Mouse (Mus musculus): ENCODE measurements around the gene Sema4a. TPM values are rescaled to one million over a fixed set of nuclear protein-coding genes. Genes with fewer than 3 reads are reported as not detected.
A peak's percentile ranks its signal among the peaks of the same experiment; 100 is the strongest.

Gene Sema4a
- polyA plus RNA-seq, 1 experiment from 2014 or later = 13.6 TPM

- H3K4me3 ChIP-seq = no peak overlapping the region
- peaks cover 3% of the 10 kb centered on the region for H3K4me1 ChIP-seq
- no peak overlapping the region for H3K27ac ChIP-seq
- H3K9me3 ChIP-seq = no peaks in the 10 kb centered on the region
- H3K4me2 ChIP-seq (replicated peaks) = no peak overlapping the region
- H3K27me3 ChIP-seq (replicated peaks) = no peaks in the 10 kb centered on the region
- 83% methylated on average over 4 of the region's 4 CpGs for WGBS
- peaks cover 78% of the 10 kb centered on the region for H3K36me3 ChIP-seq
- no peak for ATAC-seq (ENCODE audit: low FRiP score, low read depth)
- no peak overlapping the region for H3K9ac ChIP-seq
These were observed 45.3 kb downstream of the Sema4a start for GRCm38 (mm10) chr3:88415668-88416067.

DNA sequence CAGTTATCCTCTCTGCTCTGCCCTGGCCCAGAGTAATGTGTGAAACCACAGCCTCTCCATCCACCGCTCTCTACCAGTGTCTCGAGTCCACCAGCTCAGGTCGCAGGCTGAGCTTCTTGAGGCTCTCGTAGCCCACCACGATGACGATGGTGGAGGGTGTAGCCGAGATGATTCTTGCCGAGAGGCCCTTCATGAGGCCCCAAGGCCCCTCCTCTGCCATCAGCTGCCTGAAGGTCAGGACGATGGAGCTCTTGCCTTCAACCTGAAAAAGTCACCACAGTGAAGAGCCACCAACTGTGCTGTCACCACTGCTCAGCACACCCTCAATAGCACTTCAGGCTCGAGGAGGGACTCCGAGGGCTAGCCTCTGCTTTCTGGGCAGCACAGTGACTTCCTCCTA lies 48.3 kb downstream of the Sema4a start:
- H3K4me1 ChIP-seq = peaks cover 15% of the 10 kb centered on the region
- no peak for ATAC-seq (ENCODE audit: low FRiP score, low read depth)
- no peak overlapping the region for H3K27ac ChIP-seq
- WGBS = 89% methylated on average over 11 of the region's 11 CpGs
- no peaks in the 10 kb centered on the region for H3K27me3 ChIP-seq (replicated peaks)
- H3K4me2 ChIP-seq (replicated peaks) = no peak overlapping the region
- H3K4me3 ChIP-seq = no peak overlapping the region
- no peaks in the 10 kb centered on the region for H3K9me3 ChIP-seq
- peaks cover 47% of the 10 kb centered on the region for H3K36me3 ChIP-seq
- H3K9ac ChIP-seq = no peak overlapping the region

DNA sequence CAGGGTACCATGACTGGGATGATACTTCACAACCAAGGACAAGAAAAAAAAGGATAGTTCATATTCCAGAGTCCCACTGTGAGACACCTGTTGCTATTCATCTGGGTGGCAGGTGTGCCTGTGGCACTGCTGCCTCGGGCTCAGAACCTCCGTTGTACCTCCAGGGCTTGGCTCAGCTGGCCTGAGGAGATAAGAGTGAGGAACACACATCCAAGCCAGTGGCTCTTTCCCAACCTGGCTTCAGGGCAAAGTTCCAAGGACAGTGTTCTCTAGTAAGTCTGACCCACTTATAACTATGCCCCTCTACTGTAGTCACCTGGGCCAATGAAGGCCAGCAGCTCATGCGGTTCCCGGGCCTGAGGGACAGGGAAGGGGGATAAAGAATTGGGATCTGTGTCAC lies 49.3 kb downstream of the Sema4a start:
- Histone ChIP-seq H3K4me1 (peaks cover 20% of the 10 kb centered on the region), H3K9ac (no peak overlapping the region), H3K27me3 (replicated peaks) (no peaks in the 10 kb centered on the region), H3K36me3 (peaks cover 39% of the 10 kb centered on the region), H3K4me3 (no peak overlapping the region), H3K9me3 (no peaks in the 10 kb centered on the region), H3K27ac (no peak overlapping the region), H3K4me2 (replicated peaks) (no peak overlapping the region)
- no peak for ATAC-seq (ENCODE audit: low FRiP score, low read depth)
- 92% methylated on average over 4 of the region's 4 CpGs for WGBS

DNA sequence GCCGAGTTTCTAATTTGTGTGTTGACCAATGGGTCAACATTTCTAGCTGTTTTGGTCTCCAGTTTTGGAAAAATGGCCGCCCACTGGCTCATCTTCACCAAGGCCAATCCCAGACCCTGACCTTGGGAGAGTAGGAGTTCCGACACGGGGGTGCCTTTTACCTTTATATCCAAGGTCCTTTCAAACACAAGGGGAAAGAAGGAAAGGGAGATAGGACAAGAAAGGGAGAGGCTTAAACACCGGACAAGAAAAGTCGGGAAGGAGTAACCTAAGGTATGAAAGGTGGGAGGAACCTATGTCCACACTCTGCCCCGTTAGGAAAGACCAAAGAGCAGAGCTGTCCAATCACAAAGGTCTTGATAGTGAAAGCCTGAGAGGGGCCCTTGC lies 50.3 kb downstream of the Sema4a start:
- peak overlapping the region; percentile 84; the same call in 1 of the 2 replicates for H3K9ac ChIP-seq
- peak overlapping the region; percentile 72 for H3K4me2 ChIP-seq (replicated peaks)
- ATAC-seq (ENCODE audit: low FRiP score, low read depth) = no peak
- H3K36me3 ChIP-seq = peaks cover 32% of the 10 kb centered on the region
- no peaks in the 10 kb centered on the region for H3K27me3 ChIP-seq (replicated peaks)
- H3K4me1 ChIP-seq = peaks cover 20% of the 10 kb centered on the region
- H3K9me3 ChIP-seq = no peaks in the 10 kb centered on the region
- H3K4me3 ChIP-seq = peak overlapping the region; percentile 70
- WGBS = 28% methylated on average over 7 of the region's 7 CpGs
- no peak overlapping the region for H3K27ac ChIP-seq

GRCm38 (mm10) chr3:88409741-88410644 lies 51.0 kb downstream of the Sema4a start, which contains the start of gene Pmf1:
Gene Pmf1, minus strand, starts transcription at chr3:88410331.
- Histone ChIP-seq H3K27me3 (replicated peaks) (no peaks in the 10 kb centered on the region), H3K9me3 (no peaks in the 10 kb centered on the region), H3K36me3 (peaks cover 25% of the 10 kb centered on the region), H3K9ac (peak within 1 kb of the TSS; percentile 84), H3K4me1 (peaks cover 20% of the 10 kb centered on the region), H3K4me3 (peak within 1 kb of the TSS; percentile 70), H3K4me2 (replicated peaks) (peak within 1 kb of the TSS; percentile 72), H3K27ac (peak within 1 kb of the TSS; percentile 70; the same call in 1 of the 2 replicates)
- peak; percentile 93 for ATAC-seq (ENCODE audit: low FRiP score, low read depth)
- under 1% methylated on average over 54 of the region's 54 CpGs for WGBS

- no peak overlapping the region for H3K27ac ChIP-seq
- H3K4me2 ChIP-seq (replicated peaks) = peak overlapping the region; percentile 72
- peak overlapping the region; percentile 70; the same call in 1 of the 2 replicates for H3K4me3 ChIP-seq
- no peaks in the 10 kb centered on the region for H3K9me3 ChIP-seq
- peaks cover 20% of the 10 kb centered on the region for H3K4me1 ChIP-seq
- H3K9ac ChIP-seq = peak overlapping the region; percentile 84; the same call in 1 of the 2 replicates
- H3K36me3 ChIP-seq = peaks cover 23% of the 10 kb centered on the region
- no peaks in the 10 kb centered on the region for H3K27me3 ChIP-seq (replicated peaks)
- WGBS = 64% methylated on average over 5 of the region's 5 CpGs
- no peak for ATAC-seq (ENCODE audit: low FRiP score, low read depth)
These were observed 52.0 kb downstream of the Sema4a start for GRCm38 (mm10) chr3:88408953-88409352.

DNA sequence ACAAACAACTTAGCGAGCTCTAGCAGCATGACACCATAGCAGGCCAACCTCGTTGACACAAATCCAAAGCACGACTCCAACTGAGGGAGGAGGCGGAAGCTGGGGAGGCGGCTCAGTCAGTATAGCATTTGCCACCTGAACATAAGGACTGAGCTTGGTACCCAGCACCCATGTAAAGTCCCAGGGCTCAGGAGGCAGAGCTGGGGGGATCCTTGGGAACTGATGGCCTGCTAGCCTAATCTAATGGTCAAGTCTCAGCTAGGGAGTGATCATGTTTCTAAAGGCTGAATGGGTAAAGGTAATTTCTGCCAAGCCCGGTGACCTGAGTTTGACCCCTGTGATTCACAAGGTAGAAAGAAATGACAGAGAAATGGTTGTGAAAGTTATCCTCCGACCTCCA lies 53.5 kb downstream of the Sema4a start:
- H3K27ac ChIP-seq = no peak overlapping the region
- peaks cover 10% of the 10 kb centered on the region for H3K36me3 ChIP-seq
- peaks cover 20% of the 10 kb centered on the region for H3K4me1 ChIP-seq
- H3K27me3 ChIP-seq (replicated peaks) = no peaks in the 10 kb centered on the region
- 58% methylated on average over 7 of the region's 7 CpGs for WGBS
- no peak overlapping the region for H3K4me2 ChIP-seq (replicated peaks)
- no peak overlapping the region for H3K9ac ChIP-seq
- H3K4me3 ChIP-seq = no peak overlapping the region
- no peaks in the 10 kb centered on the region for H3K9me3 ChIP-seq
- ATAC-seq (ENCODE audit: low FRiP score, low read depth) = no peak

GRCm38 (mm10) chr3:88407090-88407489 lies 53.9 kb downstream of the Sema4a start:
- Histone ChIP-seq H3K9ac (no peak overlapping the region), H3K27me3 (replicated peaks) (no peaks in the 10 kb centered on the region), H3K4me2 (replicated peaks) (no peak overlapping the region), H3K27ac (no peak overlapping the region), H3K9me3 (no peaks in the 10 kb centered on the region), H3K4me3 (no peak overlapping the region), H3K4me1 (peaks cover 20% of the 10 kb centered on the region), H3K36me3 (peaks cover 6% of the 10 kb centered on the region)
- no peak for ATAC-seq (ENCODE audit: low FRiP score, low read depth)
- 1% methylated on average over 2 of the region's 2 CpGs for WGBS

GRCm38 (mm10) chr3:88403522-88404230 lies 57.3 kb downstream of the Sema4a start:
- WGBS = 95% methylated on average over 10 of the region's 10 CpGs
- no peak for ATAC-seq (ENCODE audit: low FRiP score, low read depth)

GRCm38 (mm10) chr3:88398666-88399065 lies 62.3 kb downstream of the Sema4a start:
- H3K36me3 ChIP-seq = peaks cover 13% of the 10 kb centered on the region
- no peaks in the 10 kb centered on the region for H3K27me3 ChIP-seq (replicated peaks)
- no peak overlapping the region for H3K9ac ChIP-seq
- H3K4me3 ChIP-seq = no peak overlapping the region
- H3K9me3 ChIP-seq = no peaks in the 10 kb centered on the region
- no peak overlapping the region for H3K27ac ChIP-seq
- H3K4me1 ChIP-seq = 0 out of 2 replicates have a peak, but pooled peaks cover 4% of the 10 kb centered on the region
- 85% methylated on average over 2 of the region's 2 CpGs for WGBS
- no peak overlapping the region for H3K4me2 ChIP-seq (replicated peaks)
- ATAC-seq (ENCODE audit: low FRiP score, low read depth) = no peak

More at GRCm38 (mm10) chr3:88403522-88404230, 57.3 kb downstream of the Sema4a start:
- Histone ChIP-seq H3K4me1 (peaks cover 9% of the 10 kb centered on the region), H3K4me3 (no peak overlapping the region), H3K27ac (no peak overlapping the region), H3K9ac (no peak overlapping the region), H3K36me3 (no peaks in the 10 kb centered on the region), H3K27me3 (replicated peaks) (no peaks in the 10 kb centered on the region), H3K4me2 (replicated peaks) (no peak overlapping the region), H3K9me3 (no peaks in the 10 kb centered on the region)

- Histone ChIP-seq H3K4me1 (0 out of 2 replicates have a peak, but pooled peaks cover 4% of the 10 kb centered on the region), H3K27ac (no peak overlapping the region), H3K4me3 (no peak overlapping the region), H3K9ac (no peak overlapping the region), H3K4me2 (replicated peaks) (no peak overlapping the region), H3K27me3 (replicated peaks) (no peaks in the 10 kb centered on the region), H3K9me3 (no peaks in the 10 kb centered on the region), H3K36me3 (peaks cover 15% of the 10 kb centered on the region)
- 94% methylated on average over 8 of the region's 8 CpGs for WGBS
- ATAC-seq (ENCODE audit: low FRiP score, low read depth) = no peak
These were observed 65.2 kb downstream of the Sema4a start for GRCm38 (mm10) chr3:88395742-88396141.

- no peak for ATAC-seq (ENCODE audit: low FRiP score, low read depth)
- Histone ChIP-seq H3K27ac (no peak overlapping the region), H3K27me3 (replicated peaks) (no peaks in the 10 kb centered on the region), H3K9ac (no peak overlapping the region), H3K4me1 (0 out of 2 replicates have a peak, but pooled peaks cover 4% of the 10 kb centered on the region), H3K4me3 (no peak overlapping the region), H3K36me3 (peaks cover 15% of the 10 kb centered on the region), H3K9me3 (no peaks in the 10 kb centered on the region), H3K4me2 (replicated peaks) (no peak overlapping the region)
- 92% methylated on average over 6 of the region's 6 CpGs for WGBS
These were observed 65.7 kb downstream of the Sema4a start for GRCm38 (mm10) chr3:88395288-88395687.
